Mouse (Mus musculus) T-cell, adult 2 months (primary cell): ENCODE data around the gene Syk.
A peak's percentile ranks its signal among the peaks of the same experiment; 100 is the strongest.

Source experiments
- DNase-seq: peaks from one replicate; pipeline ENCODE4 v3.0.0; 2022; ENCODE audit warnings: low spot score

Gene Syk

GRCm38 (mm10) chr13:52569194-52569769 lies 13.7 kb upstream of the Syk start:
- no peak for DNase-seq

GRCm38 (mm10) chr13:52570276-52570675 lies 12.7 kb upstream of the Syk start:
- DNase-seq = no peak

GRCm38 (mm10) chr13:52571591-52572384 lies 11.2 kb upstream of the Syk start:
- no peak for DNase-seq

GRCm38 (mm10) chr13:52572451-52573446 lies 10.2 kb upstream of the Syk start:
- DNase-seq = peak; percentile 17

- DNase-seq = no peak
These were observed 8.7 kb upstream of the Syk start for GRCm38 (mm10) chr13:52574311-52574710.

GRCm38 (mm10) chr13:52575483-52575882 lies 7.5 kb upstream of the Syk start:
- no peak for DNase-seq

GRCm38 (mm10) chr13:52576021-52576614 lies 6.9 kb upstream of the Syk start:
- no peak for DNase-seq

GRCm38 (mm10) chr13:52576841-52577240 lies 6.1 kb upstream of the Syk start:
- no peak for DNase-seq

GRCm38 (mm10) chr13:52577326-52577920 lies 5.5 kb upstream of the Syk start:
- no peak for DNase-seq

- DNase-seq = no peak
These were observed 5.0 kb upstream of the Syk start for GRCm38 (mm10) chr13:52577939-52578338.

- no peak for DNase-seq
These were observed 4.2 kb upstream of the Syk start for GRCm38 (mm10) chr13:52578776-52579175.

GRCm38 (mm10) chr13:52582506-52582877 lies 481 bp upstream of the Syk start:
- DNase-seq = peak; percentile 3

GRCm38 (mm10) chr13:52583943-52584562 lies 1.1 kb downstream of the Syk start:
- DNase-seq = no peak

- no peak for DNase-seq
These were observed 1.9 kb downstream of the Syk start for GRCm38 (mm10) chr13:52584654-52585455.

GRCm38 (mm10) chr13:52587761-52588160 lies 4.8 kb downstream of the Syk start:
- DNase-seq = no peak

GRCm38 (mm10) chr13:52589043-52589442 lies 6.1 kb downstream of the Syk start:
- no peak for DNase-seq

- DNase-seq = no peak
These were observed 8.9 kb downstream of the Syk start for GRCm38 (mm10) chr13:52591831-52592230.

GRCm38 (mm10) chr13:52596692-52597091 lies 13.7 kb downstream of the Syk start:
- DNase-seq = no peak

- no peak for DNase-seq
These were observed 14.2 kb downstream of the Syk start for GRCm38 (mm10) chr13:52597092-52597678.

- DNase-seq = no peak
These were observed 15.3 kb downstream of the Syk start for GRCm38 (mm10) chr13:52598233-52598632.
